Mouse (Mus musculus) limb, embryonic 11.5 days (tissue): ENCODE data around the gene Tradd. TPM values are rescaled to one million over a fixed set of nuclear protein-coding genes. Genes with fewer than 3 reads are reported as not detected.

Source experiments
- ATAC-seq: fragments of 200-750 bp; cut with Nextera tagmentation; 2 replicates; pipeline ENCODE4 v1.8.0; 2017; ENCODE audit warnings: low read depth; ENCODE audit not compliant: insufficient number of reproducible peaks, low FRiP score, low TSS enrichment
- DNase-seq: peaks from one replicate; pipeline ENCODE4 v3.0.0-alpha.2; 2015; ENCODE audit warnings: low spot score
- H3K27ac ChIP-seq: fragments of 300-500 bp; sonication (generic); replicated peaks from 2 replicates; pipeline ENCODE4 v1.5.1; 2014; ENCODE audit warnings: low read depth, mild to moderate bottlenecking, low read length
- H3K27me3 ChIP-seq: fragments of 300-500 bp; sonication (generic); 2 replicates; pipeline ENCODE4 v1.6.1; 2014; ENCODE audit warnings: mild to moderate bottlenecking, low read length, mixed read lengths; ENCODE audit not compliant: control insufficient read depth, insufficient read depth
- H3K36me3 ChIP-seq: fragments of 300-500 bp; sonication (generic); 2 replicates; pipeline ENCODE4 v1.6.1; 2014; ENCODE audit warnings: mild to moderate bottlenecking, low read length, moderate library complexity, mixed read lengths; ENCODE audit not compliant: control insufficient read depth, insufficient read depth
- H3K4me1 ChIP-seq: fragments of 300-500 bp; sonication (generic); 2 replicates; pipeline ENCODE4 v1.6.1; 2014; ENCODE audit warnings: low read length, mixed read lengths; ENCODE audit not compliant: control insufficient read depth, insufficient read depth
- H3K4me2 ChIP-seq: fragments of 300-500 bp; sonication (generic); 2 replicates; pipeline ENCODE4 v1.6.1; 2014; ENCODE audit warnings: low read depth, mild to moderate bottlenecking, moderate library complexity; ENCODE audit not compliant: severe bottlenecking
- H3K4me3 ChIP-seq: fragments of 300-500 bp; sonication (generic); 2 replicates; pipeline ENCODE4 v1.5.1; 2014; ENCODE audit warnings: low read depth, low read length
- H3K9ac ChIP-seq: fragments of 300-500 bp; sonication (generic); 2 replicates; pipeline ENCODE4 v1.6.1; 2014; ENCODE audit warnings: mild to moderate bottlenecking, low read length
- H3K9me3 ChIP-seq: fragments of 300-500 bp; sonication (generic); 2 replicates; pipeline ENCODE4 v1.6.1; 2016; ENCODE audit warnings: low read length; ENCODE audit not compliant: control insufficient read depth
- WGBS: fragments of 180-500 bp; shearing (Covaris S2); extraction: QIAGEN DNeasy Blood & Tissue Kit; methylation state at CpG from one replicate; pipeline ENCODE4 v1.1.7; 2014; 5-methylcytosine and 5-hydroxymethylcytosine counted together
- polyA plus RNA-seq: library from polyadenylated mRNA; unstranded; fragments of >200 nt; fragmentation: Nextera tagmentation; extraction: Ambion mirVana; gene quantifications from 2 replicates; pipeline ENCODE4 v1.2.1, GENCODE M21; 2014

Tradd gene
- polyA plus RNA-seq, 1 experiment from 2014 or later, result 11.1 TPM

DNA sequence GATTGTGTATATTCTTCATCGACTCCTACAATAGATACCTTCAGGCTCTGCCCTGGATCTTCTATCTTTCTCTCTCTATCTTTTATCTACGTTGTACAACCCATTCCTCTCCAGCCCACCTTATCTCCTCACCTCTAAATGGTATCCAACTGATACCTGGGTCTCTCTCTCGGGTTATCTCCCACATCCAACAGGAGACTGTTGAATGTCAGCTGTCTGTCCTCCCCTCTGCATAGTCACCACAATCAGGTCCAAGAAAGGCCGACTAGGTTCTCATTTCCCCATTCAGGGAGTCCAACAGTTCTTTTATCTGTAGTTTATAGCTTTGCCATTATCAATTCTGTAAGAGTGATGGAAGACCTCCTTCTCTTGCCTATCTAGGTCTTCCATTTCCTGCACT, 17.8 kb upstream of the Tradd start:
- ATAC-seq (no peak), DNase-seq (no peak)
- Histone ChIP-seq H3K4me3 (no peak overlapping the region), H3K36me3 (no peaks in the 10 kb centered on the region; the same call in 1 of the 2 replicates), H3K9me3 (no peaks in the 10 kb centered on the region), H3K27ac (no peak overlapping the region), H3K4me1 (peaks cover 6% of the 10 kb centered on the region; the same call in 1 of the 2 replicates), H3K27me3 (peaks cover 29% of the 10 kb centered on the region), H3K4me2 (no peak overlapping the region), H3K9ac (no peak overlapping the region)
- 84% methylated on average over 4 of the region's 4 CpGs for WGBS

DNA sequence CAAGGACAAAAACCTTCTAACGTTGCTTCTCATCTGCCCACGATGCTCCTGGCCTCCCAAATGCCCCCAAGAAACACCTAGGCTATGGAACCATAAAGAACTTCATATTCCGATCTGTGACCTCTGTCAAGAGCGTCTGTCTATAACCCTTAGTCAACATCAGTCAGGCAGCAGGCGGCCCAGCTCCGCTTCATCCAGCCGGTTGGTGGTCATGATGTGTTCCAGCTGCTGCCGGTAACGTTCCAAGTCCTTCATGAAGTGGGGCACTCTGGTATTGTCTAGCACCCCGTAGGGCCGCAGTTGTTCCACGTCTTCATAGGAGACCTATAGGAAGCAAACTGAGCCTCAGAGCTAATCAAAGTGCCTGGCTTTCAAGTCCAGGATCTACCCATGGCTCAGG, 17.4 kb upstream of the Tradd start:
- DNase-seq (no peak), ATAC-seq (no peak)
- H3K27ac ChIP-seq, result no peak overlapping the region
- H3K4me2 ChIP-seq, result no peak overlapping the region
- no peak overlapping the region for H3K9ac ChIP-seq
- H3K27me3 ChIP-seq, result peaks cover 33% of the 10 kb centered on the region
- 90% methylated on average over 12 of the region's 12 CpGs for WGBS
- H3K4me1 ChIP-seq, result peaks cover 6% of the 10 kb centered on the region; the same call in 1 of the 2 replicates
- H3K4me3 ChIP-seq, result no peak overlapping the region
- H3K36me3 ChIP-seq, result no peaks in the 10 kb centered on the region; the same call in 1 of the 2 replicates
- no peaks in the 10 kb centered on the region for H3K9me3 ChIP-seq

- no peak for ATAC-seq
Observed at GRCm38 (mm10) chr8:105280567-105280966, 16.2 kb upstream of the Tradd start.

DNA sequence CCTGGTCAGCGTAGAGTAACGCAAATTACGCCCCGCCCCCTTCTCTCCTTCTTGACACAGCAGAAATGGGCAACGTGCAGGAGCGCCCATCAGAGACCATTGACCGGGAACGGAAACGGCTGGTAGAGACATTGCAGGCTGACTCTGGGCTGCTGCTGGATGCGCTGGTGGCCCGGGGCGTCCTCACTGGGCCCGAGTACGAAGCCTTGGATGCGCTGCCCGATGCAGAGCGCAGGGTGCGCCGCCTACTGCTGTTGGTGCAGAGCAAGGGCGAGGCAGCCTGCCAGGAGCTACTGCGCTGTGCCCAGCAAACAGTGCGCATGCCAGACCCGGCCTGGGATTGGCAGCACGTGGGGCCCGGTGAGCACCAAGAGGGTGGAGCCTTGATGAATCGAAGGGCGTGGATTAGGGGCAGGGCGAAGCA, 14.5 kb upstream of the Tradd start:
- Histone ChIP-seq H3K4me1 (peaks cover 11% of the 10 kb centered on the region; the same call in 1 of the 2 replicates), H3K9ac (no peak overlapping the region), H3K9me3 (no peaks in the 10 kb centered on the region), H3K4me2 (peak overlapping the region; percentile 31), H3K4me3 (peak overlapping the region; percentile 12; the same call in 1 of the 2 replicates), H3K27me3 (peaks cover 61% of the 10 kb centered on the region), H3K36me3 (no peaks in the 10 kb centered on the region; the same call in 1 of the 2 replicates), H3K27ac (no peak overlapping the region)
- ATAC-seq (no peak), DNase-seq (no peak)
- WGBS, result 4% methylated on average over 28 of the region's 28 CpGs

More at GRCm38 (mm10) chr8:105280567-105280966, 16.2 kb upstream of the Tradd start:
- Histone ChIP-seq H3K27ac (no peak overlapping the region), H3K27me3 (peaks cover 46% of the 10 kb centered on the region), H3K9ac (no peak overlapping the region), H3K4me3 (no peak overlapping the region), H3K9me3 (no peaks in the 10 kb centered on the region), H3K36me3 (no peaks in the 10 kb centered on the region; the same call in 1 of the 2 replicates), H3K4me2 (no peak overlapping the region), H3K4me1 (peaks cover 11% of the 10 kb centered on the region; the same call in 1 of the 2 replicates)
- WGBS, result 75% methylated on average over 3 of the region's 3 CpGs
- no peak for DNase-seq

DNA sequence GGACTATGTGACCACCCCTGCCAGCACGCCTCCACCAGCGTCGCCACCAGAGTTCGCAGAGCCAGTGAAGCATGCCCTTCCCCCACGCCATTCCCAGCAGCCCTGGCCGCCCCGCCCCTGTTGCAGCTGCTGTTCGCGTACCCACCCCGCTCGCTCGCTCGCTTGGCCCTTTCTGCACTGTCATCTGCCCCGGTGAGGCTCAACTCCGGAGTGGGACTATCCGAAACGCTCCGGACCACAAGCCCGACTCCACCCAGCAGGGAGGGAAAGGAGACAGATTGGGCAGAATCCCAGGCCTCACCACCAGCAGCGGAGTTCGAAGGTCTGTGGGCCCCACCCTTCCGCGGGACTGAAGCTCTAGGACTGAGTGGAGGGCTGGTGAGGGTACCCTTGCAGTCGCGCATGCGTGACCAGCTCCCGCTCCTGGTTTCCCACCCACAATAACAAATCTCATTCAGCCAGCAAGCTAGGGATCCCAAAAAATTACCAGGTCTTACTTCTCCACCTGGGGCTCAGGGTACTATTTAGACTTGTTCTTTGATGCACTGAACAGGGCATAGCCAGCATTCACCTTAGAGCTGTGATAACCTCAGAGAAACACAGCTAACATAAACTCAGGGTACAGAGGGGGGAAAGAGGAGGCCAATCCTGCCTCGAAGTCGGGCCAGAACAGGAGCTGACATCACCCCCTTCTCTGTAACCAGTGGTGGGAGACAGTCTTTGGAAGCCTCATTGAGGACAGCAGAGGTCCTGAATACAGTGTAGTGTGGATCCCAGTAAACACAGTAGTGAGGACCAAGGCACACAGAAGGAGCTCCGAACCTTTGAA, 12.1 kb upstream of the Tradd start:
- Histone ChIP-seq H3K27me3 (peaks cover 83% of the 10 kb centered on the region), H3K4me2 (peak overlapping the region; percentile 65), H3K4me3 (peak overlapping the region; percentile 36), H3K9me3 (no peaks in the 10 kb centered on the region), H3K4me1 (peaks cover 11% of the 10 kb centered on the region; the same call in 1 of the 2 replicates), H3K9ac (0 out of 2 replicates have a peak overlapping the region, but pooled peaks have one; percentile 9), H3K36me3 (no peaks in the 10 kb centered on the region; the same call in 1 of the 2 replicates), H3K27ac (no peak overlapping the region)
- 2% methylated on average over 30 of the region's 30 CpGs for WGBS
- peak; percentile 35; the same call in 1 of the 2 replicates for ATAC-seq
- peak; percentile 74 for DNase-seq

- 0 out of 2 replicates have a peak within 1 kb of the TSS, but pooled peaks have one; percentile 9 for H3K9ac ChIP-seq
- no peak within 1 kb of the TSS for H3K27ac ChIP-seq
- no peaks in the 10 kb centered on the region for H3K9me3 ChIP-seq
- H3K27me3 ChIP-seq, result peaks cover 89% of the 10 kb centered on the region
- H3K4me2 ChIP-seq, result peak within 1 kb of the TSS; percentile 65
- 7% methylated on average over 10 of the region's 10 CpGs for WGBS
- no peaks in the 10 kb centered on the region for H3K36me3 ChIP-seq
- no peak for DNase-seq
- peak within 1 kb of the TSS; percentile 36 for H3K4me3 ChIP-seq
- ATAC-seq, result no peak
- peaks cover 12% of the 10 kb centered on the region for H3K4me1 ChIP-seq
Observed at GRCm38 (mm10) chr8:105275840-105276239, 11.4 kb upstream of the Tradd start, which contains the start of gene Nol3. Gene Nol3, plus strand, starts transcription at chr8:105276140.

- no peak for DNase-seq
- Histone ChIP-seq H3K36me3 (no peaks in the 10 kb centered on the region), H3K4me1 (peaks cover 15% of the 10 kb centered on the region), H3K4me2 (no peak overlapping the region; the same call in 1 of the 2 replicates), H3K27me3 (peaks cover 94% of the 10 kb centered on the region), H3K4me3 (no peak overlapping the region; the same call in 1 of the 2 replicates), H3K27ac (no peak overlapping the region), H3K9me3 (no peaks in the 10 kb centered on the region), H3K9ac (no peak overlapping the region)
- no peak for ATAC-seq
- 6% methylated on average over 11 of the region's 11 CpGs for WGBS
Observed at GRCm38 (mm10) chr8:105275387-105275786, 11.0 kb upstream of the Tradd start.

DNA sequence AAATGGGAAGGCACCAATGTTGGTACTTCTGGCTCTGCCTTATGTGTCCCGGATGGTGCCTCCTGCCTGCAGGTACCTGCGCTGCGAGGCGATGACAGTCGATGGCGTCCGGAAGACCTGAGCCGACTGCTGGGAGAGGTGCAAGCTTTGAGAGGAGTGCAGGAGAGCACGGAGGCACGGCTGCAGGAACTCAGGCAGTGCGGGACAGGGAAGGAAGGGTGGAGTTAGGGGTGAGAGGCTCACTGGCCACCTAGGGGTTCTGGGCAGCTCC, 6.4 kb upstream of the Tradd start:
- Histone ChIP-seq H3K9me3 (peaks cover 3% of the 10 kb centered on the region; the same call in 1 of the 2 replicates), H3K9ac (no peak overlapping the region), H3K4me1 (peaks cover 18% of the 10 kb centered on the region), H3K27ac (no peak overlapping the region), H3K4me3 (peak overlapping the region; percentile 12; the same call in 1 of the 2 replicates), H3K27me3 (peaks cover 93% of the 10 kb centered on the region), H3K36me3 (no peaks in the 10 kb centered on the region; the same call in 1 of the 2 replicates), H3K4me2 (peak overlapping the region; percentile 7; the same call in 1 of the 2 replicates)
- DNase-seq (no peak), ATAC-seq (no peak)
- 2% methylated on average over 11 of the region's 11 CpGs for WGBS
